Mouse (Mus musculus): Measurements from ENCODE around the gene Nup133. TPM values are rescaled to one million over a fixed set of nuclear protein-coding genes. Genes with fewer than 3 reads are reported as not detected.
"Not testable (repeated sequence)": the region's sequence is repeated elsewhere in the genome, so short reads cannot be mapped to it uniquely, and the experiment has no call there.

The Nup133 gene
- polyA plus RNA-seq, 1 experiment from 2014 or later = 18.3 TPM

DNA sequence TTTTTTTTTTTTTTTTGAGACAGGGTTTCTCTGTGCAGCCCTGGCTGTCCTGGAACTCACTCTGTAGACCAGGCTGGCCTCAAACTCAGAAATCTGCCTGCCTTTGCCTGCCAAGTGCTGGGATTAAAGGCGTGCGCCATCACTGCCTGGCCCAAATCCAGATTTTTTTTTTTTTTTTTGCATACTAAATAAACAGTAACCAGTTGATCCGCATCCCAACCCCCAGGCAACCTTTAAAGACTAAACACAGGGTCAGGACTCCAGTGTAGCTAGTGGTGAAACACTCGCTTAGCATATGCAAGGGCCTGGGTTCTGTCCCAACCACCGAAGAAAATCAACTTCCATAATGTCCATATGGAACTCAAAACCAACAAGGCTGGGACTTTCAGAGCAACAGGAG is 11.5 kb upstream of the Nup133 start:
- not testable (repeated sequence) for H3K9me3 ChIP-seq (ENCODE audit: control insufficient read depth, low read length); H3K4me3 ChIP-seq (ENCODE audit: low read length); ATAC-seq; H3K4me1 ChIP-seq (ENCODE audit: control insufficient read depth, insufficient read depth, low read depth, low read length); H3K9ac ChIP-seq (ENCODE audit: low read depth, low read length); H3K4me2 ChIP-seq (ENCODE audit: low read length); H3K27ac ChIP-seq (ENCODE audit: low read depth, low read length); H3K27me3 ChIP-seq (replicated peaks; ENCODE audit: control insufficient read depth, insufficient read depth, low read length)
- whole genome bisulfite sequencing = 73% methylated on average over 5 of the region's 5 CpGs
- peaks cover 31% of the 10 kb centered on the region for H3K36me3 ChIP-seq (ENCODE audit: control insufficient read depth, insufficient read depth, low read length)

DNA sequence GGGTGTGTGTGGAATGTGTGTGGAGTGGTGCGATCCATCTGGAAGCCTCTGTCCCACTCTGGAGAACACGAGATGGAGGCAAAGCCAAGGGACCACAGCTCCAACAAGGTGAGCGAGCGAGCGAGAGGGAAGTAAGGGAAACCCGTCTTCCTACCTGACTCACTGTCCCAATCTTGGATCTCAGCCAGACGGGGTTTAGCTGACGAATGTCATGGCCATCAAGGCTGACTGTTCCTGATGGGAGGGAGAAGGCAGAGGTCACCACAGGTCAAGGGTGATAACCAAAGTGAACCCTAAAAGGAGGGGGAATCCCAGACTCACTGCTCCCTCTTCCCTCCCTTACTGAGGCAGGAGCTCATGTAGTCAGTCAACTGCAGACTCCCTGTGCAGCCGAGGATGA is 11.0 kb upstream of the Nup133 start:
- Histone ChIP-seq H3K4me3 (ENCODE audit: low read length) (no peak overlapping the region), H3K27ac (ENCODE audit: low read depth, low read length) (no peak overlapping the region), H3K36me3 (ENCODE audit: control insufficient read depth, insufficient read depth, low read length) (peaks cover 33% of the 10 kb centered on the region), H3K9ac (ENCODE audit: low read depth, low read length) (no peak overlapping the region), H3K4me2 (ENCODE audit: low read length) (no peak overlapping the region), H3K4me1 (ENCODE audit: control insufficient read depth, insufficient read depth, low read depth, low read length) (no peaks in the 10 kb centered on the region), H3K27me3 (replicated peaks; ENCODE audit: control insufficient read depth, insufficient read depth, low read length) (no peaks in the 10 kb centered on the region), H3K9me3 (ENCODE audit: control insufficient read depth, low read length) (no peaks in the 10 kb centered on the region)
- WGBS = 89% methylated on average over 9 of the region's 9 CpGs
- ATAC-seq = no peak

DNA sequence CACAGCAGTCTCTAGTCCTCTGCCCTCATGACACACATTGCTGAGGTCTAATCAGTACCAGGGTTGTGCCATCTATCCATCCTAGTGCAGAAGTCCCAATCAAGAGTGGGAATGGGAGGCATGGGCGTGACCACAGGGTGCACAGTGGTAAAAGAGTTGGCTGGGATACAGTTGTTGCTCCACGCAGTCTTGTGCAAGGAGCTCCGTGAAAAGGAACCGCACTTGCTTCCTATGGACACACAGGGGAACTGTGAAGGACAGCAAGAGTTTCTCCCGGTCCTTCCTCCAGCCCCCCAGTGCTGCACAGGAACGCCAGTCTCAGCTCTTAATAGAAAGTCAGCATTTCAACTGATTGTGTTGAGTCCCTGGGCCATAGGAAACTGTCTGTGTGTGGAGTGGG is 10.4 kb upstream of the Nup133 start:
- no peak for ATAC-seq
- H3K36me3 ChIP-seq (ENCODE audit: control insufficient read depth, insufficient read depth, low read length) = peaks cover 38% of the 10 kb centered on the region
- H3K4me3 ChIP-seq (ENCODE audit: low read length) = no peak overlapping the region
- no peaks in the 10 kb centered on the region for H3K4me1 ChIP-seq (ENCODE audit: control insufficient read depth, insufficient read depth, low read depth, low read length)
- H3K4me2 ChIP-seq (ENCODE audit: low read length) = no peak overlapping the region
- 92% methylated on average over 6 of the region's 6 CpGs for WGBS
- H3K27ac ChIP-seq (ENCODE audit: low read depth, low read length) = no peak overlapping the region
- no peaks in the 10 kb centered on the region for H3K27me3 ChIP-seq (replicated peaks; ENCODE audit: control insufficient read depth, insufficient read depth, low read length)
- no peaks in the 10 kb centered on the region for H3K9me3 ChIP-seq (ENCODE audit: control insufficient read depth, low read length)
- H3K9ac ChIP-seq (ENCODE audit: low read depth, low read length) = no peak overlapping the region

DNA sequence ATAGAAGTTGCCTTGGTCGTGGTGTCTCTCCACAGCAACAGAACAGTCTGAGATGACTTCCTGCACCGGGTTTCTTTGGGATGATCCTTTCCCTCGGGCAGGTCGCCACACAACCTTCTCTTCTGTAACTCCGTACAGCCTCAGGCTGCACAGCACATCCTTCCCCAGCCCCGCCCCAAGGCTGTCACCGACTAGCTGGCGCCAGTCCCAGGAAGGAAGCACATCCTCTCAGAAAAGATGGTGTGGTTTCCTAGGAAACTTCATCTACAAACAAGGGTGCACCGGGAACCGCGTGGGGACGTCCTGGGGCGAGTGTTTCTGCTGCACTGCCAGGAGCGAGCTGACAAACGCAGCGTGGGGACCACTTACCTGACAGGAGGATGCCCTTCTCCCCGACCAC is 9.1 kb upstream of the Nup133 start:
- no peaks in the 10 kb centered on the region for H3K9me3 ChIP-seq (ENCODE audit: control insufficient read depth, low read length)
- no peak for ATAC-seq
- no peaks in the 10 kb centered on the region for H3K4me1 ChIP-seq (ENCODE audit: control insufficient read depth, insufficient read depth, low read depth, low read length)
- H3K36me3 ChIP-seq (ENCODE audit: control insufficient read depth, insufficient read depth, low read length) = peaks cover 47% of the 10 kb centered on the region
- H3K9ac ChIP-seq (ENCODE audit: low read depth, low read length) = no peak overlapping the region
- no peak overlapping the region for H3K4me2 ChIP-seq (ENCODE audit: low read length)
- H3K27ac ChIP-seq (ENCODE audit: low read depth, low read length) = no peak overlapping the region
- WGBS = 80% methylated on average over 17 of the region's 17 CpGs
- no peak overlapping the region for H3K4me3 ChIP-seq (ENCODE audit: low read length)
- H3K27me3 ChIP-seq (replicated peaks; ENCODE audit: control insufficient read depth, insufficient read depth, low read length) = no peaks in the 10 kb centered on the region

DNA sequence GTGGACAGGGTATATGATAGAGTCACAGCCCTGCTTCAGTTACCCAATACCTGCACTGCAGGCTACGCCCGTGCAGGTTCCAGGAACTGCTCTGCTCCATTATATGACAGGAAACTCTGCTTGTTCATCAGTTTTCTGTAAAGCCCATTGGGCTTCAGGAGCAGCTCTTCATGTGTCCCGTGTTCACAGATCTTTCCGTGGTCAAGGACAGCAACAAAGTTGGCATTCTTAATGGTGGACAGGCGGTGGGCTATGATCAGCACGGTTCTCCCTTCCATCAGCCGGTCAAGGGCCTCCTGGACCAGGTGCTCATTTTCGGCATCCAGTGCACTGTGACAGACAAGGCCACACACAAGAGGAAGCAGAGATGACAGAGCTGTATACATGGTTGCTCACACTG is 5.2 kb upstream of the Nup133 start:
- ATAC-seq = no peak
- Histone ChIP-seq H3K4me1 (ENCODE audit: control insufficient read depth, insufficient read depth, low read depth, low read length) (peaks cover 7% of the 10 kb centered on the region), H3K4me3 (ENCODE audit: low read length) (no peak overlapping the region), H3K36me3 (ENCODE audit: control insufficient read depth, insufficient read depth, low read length) (peaks cover 39% of the 10 kb centered on the region), H3K27ac (ENCODE audit: low read depth, low read length) (no peak overlapping the region), H3K9ac (ENCODE audit: low read depth, low read length) (no peak overlapping the region), H3K4me2 (ENCODE audit: low read length) (no peak overlapping the region), H3K9me3 (ENCODE audit: control insufficient read depth, low read length) (no peaks in the 10 kb centered on the region), H3K27me3 (replicated peaks; ENCODE audit: control insufficient read depth, insufficient read depth, low read length) (no peaks in the 10 kb centered on the region)
- 88% methylated on average over 8 of the region's 8 CpGs for WGBS

DNA sequence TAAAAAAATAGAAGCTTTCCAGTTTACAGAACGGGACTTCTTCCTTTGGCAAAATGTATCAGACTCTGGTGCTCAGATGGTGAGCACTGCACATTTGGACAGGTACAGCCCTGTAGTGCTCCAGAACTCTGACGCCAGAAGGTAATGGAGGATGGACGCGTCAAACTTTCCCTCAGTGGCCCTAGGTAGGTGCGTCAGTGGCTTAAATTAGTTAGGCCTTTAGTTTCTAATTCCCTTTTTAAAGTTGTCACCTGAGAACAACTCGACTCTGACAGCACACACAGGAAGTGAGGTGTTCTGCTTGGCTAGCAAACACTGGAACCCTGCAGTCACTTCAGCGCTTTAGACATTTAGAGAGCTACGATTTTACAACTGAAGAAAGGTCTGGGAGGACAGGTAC is 4.6 kb upstream of the Nup133 start:
- H3K4me2 ChIP-seq (ENCODE audit: low read length) = no peak overlapping the region
- no peak overlapping the region for H3K9ac ChIP-seq (ENCODE audit: low read depth, low read length)
- no peaks in the 10 kb centered on the region for H3K9me3 ChIP-seq (ENCODE audit: control insufficient read depth, low read length)
- H3K4me1 ChIP-seq (ENCODE audit: control insufficient read depth, insufficient read depth, low read depth, low read length) = peaks cover 7% of the 10 kb centered on the region
- WGBS = 90% methylated on average over 8 of the region's 8 CpGs
- no peaks in the 10 kb centered on the region for H3K27me3 ChIP-seq (replicated peaks; ENCODE audit: control insufficient read depth, insufficient read depth, low read length)
- ATAC-seq = no peak
- peaks cover 36% of the 10 kb centered on the region for H3K36me3 ChIP-seq (ENCODE audit: control insufficient read depth, insufficient read depth, low read length)
- no peak overlapping the region for H3K27ac ChIP-seq (ENCODE audit: low read depth, low read length)
- H3K4me3 ChIP-seq (ENCODE audit: low read length) = no peak overlapping the region

DNA sequence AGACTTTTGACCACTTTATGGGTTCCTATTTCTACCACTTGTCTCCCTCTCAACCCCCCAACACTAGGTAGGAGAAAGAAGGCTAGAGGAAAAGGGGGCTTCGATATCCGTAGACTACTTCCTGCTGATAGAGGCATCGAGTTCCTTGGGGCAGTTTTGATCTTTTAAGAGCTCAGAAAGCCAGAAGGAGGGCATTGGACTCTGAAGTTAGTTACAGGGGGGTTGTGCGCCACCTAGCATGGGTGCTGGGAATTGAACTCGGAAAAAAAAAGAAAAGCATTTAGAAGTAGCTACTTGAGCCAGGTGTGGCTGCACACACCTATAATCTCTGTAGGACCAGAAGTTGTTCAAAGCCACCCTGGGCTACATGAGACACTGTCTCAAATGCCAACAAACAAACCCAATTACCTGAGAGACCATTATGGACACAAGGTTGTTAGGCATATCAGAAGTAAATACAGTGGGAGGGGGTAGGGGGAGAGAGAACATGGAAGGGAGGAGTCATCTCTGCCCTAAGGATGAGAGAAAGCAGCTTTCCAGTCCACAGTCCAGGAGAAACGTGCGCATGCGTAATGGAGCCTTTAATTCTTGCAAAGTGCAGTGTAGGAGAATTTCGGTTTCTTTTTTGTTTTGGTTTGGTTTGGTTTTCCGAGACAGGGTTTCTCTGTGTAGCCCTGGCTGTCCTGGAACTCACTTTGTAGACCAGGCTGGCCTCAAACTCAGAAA is 1.2 kb upstream of the Nup133 start:
- no peaks in the 10 kb centered on the region for H3K27me3 ChIP-seq (replicated peaks; ENCODE audit: control insufficient read depth, insufficient read depth, low read length)
- H3K4me1 ChIP-seq (ENCODE audit: control insufficient read depth, insufficient read depth, low read depth, low read length) = peaks cover 14% of the 10 kb centered on the region
- peaks cover 21% of the 10 kb centered on the region for H3K36me3 ChIP-seq (ENCODE audit: control insufficient read depth, insufficient read depth, low read length)
- peak overlapping the region; percentile 98 for H3K4me3 ChIP-seq (ENCODE audit: low read length)
- H3K9me3 ChIP-seq (ENCODE audit: control insufficient read depth, low read length) = no peaks in the 10 kb centered on the region
- 0 out of 2 replicates have a peak overlapping the region, but pooled peaks have one; percentile 89 for H3K9ac ChIP-seq (ENCODE audit: low read depth, low read length)
- 32% methylated on average over 10 of the region's 10 CpGs for WGBS
- H3K27ac ChIP-seq (ENCODE audit: low read depth, low read length) = no peak overlapping the region
- H3K4me2 ChIP-seq (ENCODE audit: low read length) = peak overlapping the region; percentile 95
- ATAC-seq = no peak

DNA sequence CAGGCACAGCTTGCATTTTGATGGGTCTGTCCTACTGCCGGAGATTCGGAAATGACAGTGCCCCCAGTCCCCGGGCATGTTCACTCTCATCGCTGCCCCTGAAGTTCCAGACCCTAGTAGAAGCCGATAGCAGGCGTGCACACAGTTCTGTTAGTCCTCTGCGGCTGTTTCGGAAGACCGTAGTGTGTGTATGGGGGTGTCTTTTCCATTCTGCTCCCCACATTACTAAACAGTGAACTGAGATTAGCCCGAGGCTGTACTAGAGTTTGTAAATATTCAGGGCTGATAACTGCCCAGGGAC is 571 bp upstream of the Nup133 start:
- peak; percentile 68 for ATAC-seq
- WGBS = 4% methylated on average over 10 of the region's 10 CpGs
- Histone ChIP-seq H3K4me2 (ENCODE audit: low read length) (peak overlapping the region; percentile 95), H3K27me3 (replicated peaks; ENCODE audit: control insufficient read depth, insufficient read depth, low read length) (no peaks in the 10 kb centered on the region), H3K36me3 (ENCODE audit: control insufficient read depth, insufficient read depth, low read length) (peaks cover 20% of the 10 kb centered on the region), H3K4me3 (ENCODE audit: low read length) (peak overlapping the region; percentile 98), H3K4me1 (ENCODE audit: control insufficient read depth, insufficient read depth, low read depth, low read length) (peaks cover 14% of the 10 kb centered on the region), H3K9me3 (ENCODE audit: control insufficient read depth, low read length) (no peaks in the 10 kb centered on the region), H3K27ac (ENCODE audit: low read depth, low read length) (peak overlapping the region; percentile 87), H3K9ac (ENCODE audit: low read depth, low read length) (peak overlapping the region; percentile 89)

DNA sequence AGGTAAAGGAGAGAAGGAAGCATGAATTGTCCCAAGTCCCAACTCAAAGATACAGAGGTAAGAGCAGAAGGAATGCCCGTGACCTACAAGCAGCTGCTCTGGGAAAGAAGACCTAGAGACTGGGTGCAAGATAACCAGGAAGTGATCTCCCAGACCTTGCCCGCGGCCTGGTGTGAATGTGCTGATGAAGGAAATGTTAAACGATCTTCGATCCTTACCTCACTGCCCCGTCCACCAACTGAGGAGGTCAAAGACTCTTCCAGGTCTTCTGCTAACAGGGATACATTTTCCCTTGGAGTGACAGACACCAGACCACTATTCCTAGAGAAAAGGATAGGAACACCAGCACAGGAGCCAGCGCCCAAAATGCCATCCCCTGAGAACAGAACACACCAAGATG is 20.0 kb downstream of the Nup133 start:
- peaks cover 15% of the 10 kb centered on the region for H3K36me3 ChIP-seq (ENCODE audit: control insufficient read depth, insufficient read depth, low read length)
- H3K4me2 ChIP-seq (ENCODE audit: low read length) = no peak overlapping the region
- no peaks in the 10 kb centered on the region for H3K4me1 ChIP-seq (ENCODE audit: control insufficient read depth, insufficient read depth, low read depth, low read length)
- H3K9ac ChIP-seq (ENCODE audit: low read depth, low read length) = no peak overlapping the region
- no peaks in the 10 kb centered on the region for H3K9me3 ChIP-seq (ENCODE audit: control insufficient read depth, low read length)
- no peaks in the 10 kb centered on the region for H3K27me3 ChIP-seq (replicated peaks; ENCODE audit: control insufficient read depth, insufficient read depth, low read length)
- no peak overlapping the region for H3K4me3 ChIP-seq (ENCODE audit: low read length)
- H3K27ac ChIP-seq (ENCODE audit: low read depth, low read length) = no peak overlapping the region
- ATAC-seq = no peak
- WGBS = 92% methylated on average over 7 of the region's 7 CpGs

DNA sequence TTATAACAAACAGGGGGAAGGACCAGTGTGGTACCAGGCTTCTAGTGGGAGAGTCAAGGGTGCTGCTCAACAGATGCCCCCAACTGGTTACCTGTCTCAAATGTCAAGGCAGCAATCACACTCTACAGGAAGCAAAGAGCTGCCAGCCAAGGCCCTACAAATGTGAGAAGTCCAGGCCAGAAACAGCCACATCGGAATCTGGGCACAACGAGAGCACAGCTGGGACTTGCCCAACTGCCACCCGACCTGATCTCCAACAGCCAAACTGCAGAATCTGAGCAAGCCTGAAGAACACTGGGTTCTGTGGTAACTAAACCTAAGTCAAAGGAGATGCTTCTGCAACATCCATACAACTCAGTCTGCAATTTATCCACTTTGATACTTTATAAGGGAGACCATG is 23.4 kb downstream of the Nup133 start:
- no peak overlapping the region for H3K27ac ChIP-seq (ENCODE audit: low read depth, low read length)
- peaks cover 21% of the 10 kb centered on the region for H3K36me3 ChIP-seq (ENCODE audit: control insufficient read depth, insufficient read depth, low read length)
- no peak overlapping the region for H3K4me2 ChIP-seq (ENCODE audit: low read length)
- H3K9ac ChIP-seq (ENCODE audit: low read depth, low read length) = no peak overlapping the region
- WGBS = 92% methylated on average over 3 of the region's 3 CpGs
- no peak for ATAC-seq
- H3K4me3 ChIP-seq (ENCODE audit: low read length) = no peak overlapping the region
- no peaks in the 10 kb centered on the region for H3K27me3 ChIP-seq (replicated peaks; ENCODE audit: control insufficient read depth, insufficient read depth, low read length)
- no peaks in the 10 kb centered on the region for H3K4me1 ChIP-seq (ENCODE audit: control insufficient read depth, insufficient read depth, low read depth, low read length)
- no peaks in the 10 kb centered on the region for H3K9me3 ChIP-seq (ENCODE audit: control insufficient read depth, low read length)
